Mouse (Mus musculus) stomach, postnatal 0 days (tissue): Measurements from ENCODE around the gene Aplp2. TPM values are rescaled to one million over a fixed set of nuclear protein-coding genes. Genes with fewer than 3 reads are reported as not detected.

Experiments
- ATAC-seq: fragments of 200-750 bp; cut with Nextera tagmentation; 2 replicates; pipeline ENCODE4 v1.8.0; 2017; ENCODE audit not compliant: low FRiP score, low TSS enrichment
- DNase-seq: peaks from one replicate; pipeline ENCODE4 v3.0.0-alpha.2; 2016; ENCODE audit warnings: low spot score
- H3K27ac ChIP-seq: fragments of 300-500 bp; sonication (generic); replicated peaks from 2 replicates; pipeline ENCODE4 v1.5.1; 2014; ENCODE audit warnings: mild to moderate bottlenecking, control low read depth
- H3K27me3 ChIP-seq: fragments of 300-500 bp; sonication (generic); 2 replicates; pipeline ENCODE4 v1.6.1; 2014; ENCODE audit warnings: low read length; ENCODE audit not compliant: control insufficient read depth, insufficient read depth
- H3K36me3 ChIP-seq: fragments of 300-500 bp; sonication (generic); 2 replicates; pipeline ENCODE4 v1.6.1; 2014; ENCODE audit warnings: low read length, mixed read lengths; ENCODE audit not compliant: control insufficient read depth, insufficient read depth
- H3K4me1 ChIP-seq: fragments of 300-500 bp; sonication (generic); replicated peaks from 2 replicates; pipeline ENCODE4 v1.6.1; 2014; ENCODE audit warnings: antibody characterized with exemption; ENCODE audit not compliant: control insufficient read depth, insufficient read depth
- H3K4me2 ChIP-seq: fragments of 300-500 bp; sonication (generic); replicated peaks from 2 replicates; pipeline ENCODE4 v1.6.1; 2014; ENCODE audit warnings: low read depth, mild to moderate bottlenecking, control low read depth, moderate library complexity
- H3K4me3 ChIP-seq: fragments of 300-500 bp; sonication (generic); 2 replicates; pipeline ENCODE4 v1.5.1; 2014; ENCODE audit warnings: low read depth, low read length, control low read depth
- H3K9ac ChIP-seq: fragments of 300-500 bp; sonication (generic); 2 replicates; pipeline ENCODE4 v1.6.1; 2014; ENCODE audit warnings: mild to moderate bottlenecking, low read length, control low read depth, mixed read lengths
- H3K9me3 ChIP-seq: fragments of 300-500 bp; sonication (generic); 2 replicates; pipeline ENCODE4 v1.6.1; 2016; ENCODE audit warnings: low read length; ENCODE audit not compliant: control insufficient read depth
- CTCF ChIP-seq: IDR thresholded peaks from 2 replicates; pipeline ENCODE4 v1.5.1; 2016; ENCODE audit warnings: antibody characterized with exemption, low read depth, mild to moderate bottlenecking, moderate library complexity
- EP300 ChIP-seq: optimal IDR thresholded peaks from 2 replicates; pipeline ENCODE3; 2016; ENCODE audit warnings: antibody characterized with exemption
- WGBS: fragments of 180-500 bp; shearing (Covaris S2); extraction: QIAGEN DNeasy Blood & Tissue Kit; methylation state at CpG from one replicate; pipeline ENCODE4 v1.1.7; 2014; 5-methylcytosine and 5-hydroxymethylcytosine counted together
- polyA plus RNA-seq: library from polyadenylated mRNA; unstranded; fragments of >200 nt; fragmentation: Nextera tagmentation; extraction: Ambion mirVana; gene quantifications from 2 replicates; pipeline ENCODE4 v1.2.1, GENCODE M21; 2015

Gene Aplp2
- polyA plus RNA-seq, 1 experiment from 2014 or later = 187 TPM

DNA sequence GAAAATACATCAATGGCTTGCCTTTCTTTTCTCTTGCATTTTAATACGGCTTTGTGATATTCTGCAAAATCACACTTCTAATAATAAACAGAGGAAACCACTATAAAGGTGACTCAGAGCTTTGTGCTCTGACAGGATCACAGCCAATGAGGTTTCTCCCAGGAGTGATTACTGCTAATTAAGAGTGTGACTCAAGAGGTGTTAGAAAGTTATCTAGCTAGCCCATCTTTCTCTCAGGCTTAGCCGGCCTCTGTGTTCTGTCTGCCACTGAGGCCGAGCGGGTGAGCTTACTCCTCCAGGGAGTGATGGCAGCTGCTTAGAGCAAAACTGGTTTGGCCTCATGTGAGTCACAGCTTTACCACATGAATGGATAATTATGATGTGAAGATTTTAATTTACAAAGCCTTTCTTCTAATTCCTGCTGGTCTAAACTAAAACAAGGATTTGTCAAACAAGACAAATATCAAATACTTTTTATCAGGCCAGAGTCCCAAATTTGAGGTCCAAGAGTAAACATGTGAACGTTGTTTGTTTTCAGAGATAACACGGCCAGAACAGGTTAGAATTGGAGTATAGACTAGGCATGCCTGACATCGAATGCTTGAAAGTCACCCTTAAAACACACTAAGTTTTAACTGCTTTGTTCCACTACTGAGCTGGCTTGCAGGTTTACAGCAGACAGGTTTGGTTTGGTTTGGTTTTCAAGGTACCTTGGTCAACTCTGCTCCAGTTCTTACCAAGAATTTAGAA lies 6.2 kb upstream of the Aplp2 start:
- no peaks in the 10 kb centered on the region for H3K36me3 ChIP-seq
- H3K9ac ChIP-seq = no peak overlapping the region
- H3K4me3 ChIP-seq = no peak overlapping the region
- no peaks in the 10 kb centered on the region for H3K9me3 ChIP-seq
- 33% methylated on average over 7 of the region's 7 CpGs for WGBS
- no peaks in the 10 kb centered on the region for H3K4me1 ChIP-seq
- H3K4me2 ChIP-seq = no peak overlapping the region
- ATAC-seq (peak; percentile 84), DNase-seq (peak; percentile 61)
- no peaks in the 10 kb centered on the region for H3K27me3 ChIP-seq
- H3K27ac ChIP-seq = peak overlapping the region; percentile 53; the same call in 1 of the 2 replicates
- no peak for TF ChIP-seq EP300
- TF ChIP-seq CTCF = no peak

DNA sequence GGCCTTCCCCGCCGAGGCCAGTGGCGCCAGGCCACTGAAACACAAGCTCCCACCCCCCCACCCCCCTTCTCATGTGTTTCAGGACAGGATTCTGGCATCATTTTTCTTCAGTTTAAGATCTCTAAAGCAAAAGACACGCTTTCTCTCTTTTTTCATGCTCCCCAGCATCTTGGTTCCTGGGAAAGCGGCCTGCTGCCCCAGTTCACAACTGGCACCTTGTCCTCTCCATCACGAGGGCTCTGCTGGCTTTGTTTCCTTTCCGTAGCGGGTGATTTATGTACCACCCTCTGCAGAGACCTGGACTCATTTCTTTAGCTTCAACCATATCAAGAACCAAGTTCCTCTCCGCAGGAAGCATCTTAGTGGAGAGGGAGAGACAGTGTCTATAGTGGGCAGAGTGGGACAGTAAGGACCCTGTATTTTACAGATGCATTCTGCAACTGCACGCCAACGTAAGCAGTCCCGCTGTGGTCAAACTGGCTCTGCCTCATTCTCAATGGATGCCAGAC lies 939 bp upstream of the Aplp2 start:
- no peak for TF ChIP-seq EP300
- no peak for TF ChIP-seq CTCF
- WGBS = 33% methylated on average over 12 of the region's 12 CpGs
- peak overlapping the region; percentile 85 for H3K4me2 ChIP-seq
- no peaks in the 10 kb centered on the region; the same call in 1 of the 2 replicates for H3K4me1 ChIP-seq
- peak overlapping the region; percentile 68 for H3K9ac ChIP-seq
- H3K4me3 ChIP-seq = peak overlapping the region; percentile 96
- DNase-seq (peak; percentile 16), ATAC-seq (no peak)
- peak overlapping the region; percentile 76 for H3K27ac ChIP-seq
- H3K27me3 ChIP-seq = no peaks in the 10 kb centered on the region
- H3K36me3 ChIP-seq = no peaks in the 10 kb centered on the region
- H3K9me3 ChIP-seq = no peaks in the 10 kb centered on the region

DNA sequence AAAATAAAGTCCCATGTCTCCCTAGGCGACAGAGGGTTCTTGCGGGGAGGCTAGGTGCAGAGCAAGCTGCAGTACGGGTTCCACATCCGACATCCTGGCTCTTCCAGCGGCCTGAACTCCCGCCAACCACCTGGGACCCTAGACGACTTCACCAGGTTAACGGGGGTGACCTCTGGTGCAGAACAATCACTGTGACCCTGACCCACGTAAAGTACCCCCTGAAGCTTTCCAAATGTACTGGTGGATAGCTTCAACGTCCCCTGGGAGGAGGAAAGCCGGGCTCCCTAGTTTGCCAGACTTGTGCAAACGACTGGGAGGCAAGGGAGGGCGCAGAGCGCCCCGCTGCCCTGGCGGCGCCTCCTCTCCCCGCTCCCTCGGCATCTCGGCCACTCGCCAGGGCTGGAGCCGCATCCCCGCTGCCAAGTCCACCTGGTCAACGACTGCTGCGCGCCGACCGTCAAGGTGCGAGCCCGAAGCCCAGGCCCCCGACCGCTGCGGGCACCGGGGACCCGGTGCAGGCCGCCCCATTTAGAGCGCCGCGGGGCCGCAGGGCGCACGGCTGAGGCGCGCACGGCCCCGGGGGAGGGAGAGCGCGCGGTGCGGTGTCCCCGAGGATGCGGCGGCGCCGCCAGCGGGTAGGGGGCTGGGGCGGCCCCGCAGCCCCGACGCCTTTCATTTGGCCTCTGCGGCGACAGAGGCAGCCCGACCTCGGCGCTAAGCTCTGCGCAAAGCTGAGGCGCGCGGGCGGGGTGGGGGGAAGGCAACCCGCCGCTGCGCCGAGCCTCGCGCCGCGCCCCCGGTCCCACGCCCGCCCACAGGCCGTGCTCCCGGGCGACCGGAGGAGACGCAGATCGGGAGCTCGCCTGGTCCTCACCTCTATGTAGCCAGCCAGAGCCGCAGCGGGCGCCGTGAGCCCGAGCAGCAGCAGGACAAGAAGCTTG lies 596 bp downstream of the Aplp2 start:
- H3K27me3 ChIP-seq = no peaks in the 10 kb centered on the region
- DNase-seq (peak; percentile 59), ATAC-seq (peak; percentile 53)
- H3K27ac ChIP-seq = peak overlapping the region; percentile 95
- peak overlapping the region; percentile 96 for H3K4me3 ChIP-seq
- H3K36me3 ChIP-seq = no peaks in the 10 kb centered on the region
- under 1% methylated on average over 69 of the region's 93 CpGs for WGBS
- H3K9me3 ChIP-seq = no peaks in the 10 kb centered on the region
- peak overlapping the region; percentile 90 for H3K4me2 ChIP-seq
- TF ChIP-seq EP300 (no peak), CTCF (no peak; the same call in 1 of the 2 replicates)
- H3K4me1 ChIP-seq = peaks cover 3% of the 10 kb centered on the region
- H3K9ac ChIP-seq = peak overlapping the region; percentile 89

DNA sequence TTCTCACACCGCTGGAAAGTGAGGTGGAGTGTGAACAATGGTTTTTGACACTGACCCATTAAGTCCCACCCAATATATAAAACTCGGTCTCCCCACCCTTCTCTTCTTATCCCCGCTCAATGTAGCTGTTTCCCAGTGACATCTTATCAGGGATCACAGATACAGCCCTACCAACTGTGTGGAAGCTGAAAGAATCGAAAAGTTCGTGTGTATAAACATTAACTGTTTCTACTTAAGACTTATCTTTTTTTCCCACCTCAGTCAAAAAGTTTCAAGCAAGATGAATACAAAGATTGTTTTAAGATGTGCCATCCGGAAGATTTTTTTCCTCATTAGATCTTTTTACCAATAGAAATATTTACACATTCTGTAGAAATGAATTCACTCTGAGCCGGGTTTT lies 1.5 kb downstream of the Aplp2 start:
- Histone ChIP-seq H3K4me2 (peak overlapping the region; percentile 90), H3K4me3 (peak overlapping the region; percentile 96), H3K9ac (peak overlapping the region; percentile 89; the same call in 1 of the 2 replicates), H3K27me3 (no peaks in the 10 kb centered on the region), H3K4me1 (peaks cover 4% of the 10 kb centered on the region), H3K36me3 (no peaks in the 10 kb centered on the region), H3K27ac (no peak overlapping the region), H3K9me3 (no peaks in the 10 kb centered on the region)
- no peak for TF ChIP-seq CTCF
- TF ChIP-seq EP300 = no peak
- WGBS = 21% methylated on average over 7 of the region's 7 CpGs
- no peak for DNase-seq
- no peak for ATAC-seq

- Histone ChIP-seq H3K9ac (no peak overlapping the region), H3K27ac (no peak overlapping the region), H3K36me3 (no peaks in the 10 kb centered on the region), H3K4me1 (peaks cover 4% of the 10 kb centered on the region), H3K4me2 (no peak overlapping the region), H3K9me3 (no peaks in the 10 kb centered on the region), H3K27me3 (no peaks in the 10 kb centered on the region), H3K4me3 (no peak overlapping the region)
- TF ChIP-seq EP300 (no peak), CTCF (no peak)
- DNase-seq (no peak), ATAC-seq (no peak)
- whole genome bisulfite sequencing = 96% methylated on average over 1 of the region's 1 CpGs
These were observed 2.1 kb downstream of the Aplp2 start for GRCm38 (mm10) chr9:31209502-31209901.
